Mouse (Mus musculus): Measurements from ENCODE around the gene Ccsap.

Ccsap gene

DNA sequence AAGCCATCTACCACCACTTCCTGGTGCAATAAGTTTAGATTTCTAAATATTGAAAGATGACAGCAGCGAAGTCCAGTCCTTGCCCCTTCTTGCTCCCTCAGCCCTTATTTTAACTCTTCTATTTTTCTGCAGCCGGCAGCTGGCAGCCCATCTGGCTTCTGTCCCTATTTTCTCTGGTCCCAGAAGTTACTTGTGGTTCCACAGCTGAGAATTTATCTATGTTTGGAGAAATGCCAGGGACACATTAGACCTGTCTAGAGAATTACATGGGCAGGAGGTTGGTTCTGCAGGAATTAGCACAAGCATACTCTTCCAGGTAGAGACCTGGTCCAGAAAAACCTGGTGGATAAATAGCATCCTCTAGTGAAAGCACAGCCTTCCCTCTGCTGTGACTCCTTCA is 17.9 kb upstream of the Ccsap start:
- no peak for DNase-seq

DNA sequence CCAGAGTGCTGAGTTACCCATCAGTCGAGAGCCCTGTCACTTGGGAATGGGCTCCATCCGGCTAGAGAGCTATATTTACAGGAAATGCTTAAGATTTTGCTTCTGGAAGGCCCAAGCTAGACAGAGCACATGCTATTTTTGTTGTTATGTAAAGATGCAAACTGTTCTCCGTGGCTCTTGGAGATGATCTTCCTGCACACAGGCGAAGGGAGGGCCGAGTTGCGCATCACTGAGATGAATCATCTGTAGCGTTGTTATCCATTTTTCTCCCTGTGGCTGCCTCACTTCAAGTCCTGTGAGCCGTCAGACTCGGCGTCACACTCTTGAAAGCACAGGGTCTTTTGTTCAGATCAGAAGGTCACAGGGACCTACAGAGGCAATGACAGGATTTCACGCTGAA is 14.3 kb upstream of the Ccsap start:
- DNase-seq: no peak

DNA sequence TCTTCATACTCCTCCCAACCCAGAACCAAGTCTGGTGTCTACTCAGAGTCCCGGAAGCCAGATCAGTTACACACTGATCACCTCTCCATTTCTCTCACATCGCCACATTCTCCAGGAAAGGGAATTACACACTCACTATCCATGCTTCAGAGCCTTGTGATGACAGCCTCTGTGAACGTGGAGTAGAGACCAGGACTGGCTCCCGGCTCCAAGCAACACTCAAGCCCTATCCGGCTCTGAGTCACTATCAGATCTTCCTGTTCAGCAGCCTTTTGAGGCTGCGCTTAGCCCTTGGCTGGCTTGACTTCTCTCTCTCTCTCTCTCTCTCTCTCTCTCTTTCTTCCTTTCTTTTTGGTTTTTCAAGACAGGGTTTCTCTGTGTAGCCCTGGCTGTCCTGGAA is 13.4 kb upstream of the Ccsap start:
- no peak for DNase-seq

- no peak for DNase-seq
These were observed 12.0 kb upstream of the Ccsap start for GRCm38 (mm10) chr8:123872048-123872447.

GRCm38 (mm10) chr8:123866971-123867370 is 7.0 kb upstream of the Ccsap start:
- DNase-seq: no peak

DNA sequence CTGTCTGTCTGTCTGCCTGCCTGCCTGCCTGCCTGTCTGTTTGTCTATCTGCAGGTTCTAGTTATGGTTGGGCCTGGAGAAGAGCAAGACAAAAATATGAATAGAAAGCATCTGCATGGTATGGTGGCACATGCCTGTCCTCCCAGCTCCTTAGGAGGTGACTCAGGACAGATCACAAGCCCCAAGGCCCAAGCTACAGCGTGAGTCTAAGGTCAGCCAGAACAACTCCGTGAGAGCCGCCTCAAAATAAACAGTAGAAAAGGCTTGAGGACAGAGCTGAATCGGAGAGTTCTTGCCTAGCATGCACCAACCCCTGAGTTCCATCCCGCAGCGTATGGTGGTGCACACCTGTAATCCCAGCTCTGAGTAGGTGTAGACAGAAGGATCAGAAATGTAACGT is 5.8 kb upstream of the Ccsap start:
- DNase-seq: no peak

DNA sequence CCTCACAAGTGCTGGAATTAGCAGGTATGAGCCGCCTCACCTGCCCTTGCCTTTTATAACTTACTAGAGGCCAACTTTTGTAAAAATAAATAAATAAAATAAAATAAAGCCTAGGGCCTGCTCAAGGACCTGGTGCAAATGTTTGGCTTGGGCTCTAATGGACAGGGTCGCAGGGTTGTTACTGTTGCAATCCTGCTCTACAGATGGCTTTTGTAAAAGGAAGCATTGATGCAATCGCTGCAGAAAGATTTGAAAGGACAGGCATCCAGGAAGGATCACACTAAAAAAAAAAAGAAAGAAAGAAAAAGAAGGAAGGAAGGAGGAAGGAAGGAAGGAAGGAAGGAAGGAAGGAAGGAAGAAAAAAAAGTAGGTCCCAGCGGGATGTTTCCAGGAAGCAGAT is 377 bp upstream of the Ccsap start:
- DNase-seq: no peak

- DNase-seq: peak; percentile 96 to 97
These were observed 915 bp downstream of the Ccsap start for GRCm38 (mm10) chr8:123858941-123859647.

DNA sequence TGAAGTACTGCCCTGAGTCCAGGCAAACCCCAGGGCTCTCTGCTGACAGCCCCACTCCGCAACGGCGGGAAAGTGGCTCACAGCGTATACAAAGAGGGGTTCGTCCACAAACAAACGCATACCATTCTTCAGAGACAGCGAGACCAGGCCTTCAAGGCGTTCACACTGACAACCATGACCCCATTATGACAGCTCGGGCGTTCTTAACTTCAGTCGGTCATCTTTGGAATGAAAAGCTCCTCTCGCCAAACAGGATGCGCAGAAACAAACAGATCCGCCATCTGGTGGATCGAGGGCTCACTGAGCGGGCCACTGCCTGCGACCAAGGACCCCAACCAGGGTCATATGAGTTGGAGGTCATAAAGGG is 1.5 kb downstream of the Ccsap start:
- peak; percentile 54 to 62 for DNase-seq

DNA sequence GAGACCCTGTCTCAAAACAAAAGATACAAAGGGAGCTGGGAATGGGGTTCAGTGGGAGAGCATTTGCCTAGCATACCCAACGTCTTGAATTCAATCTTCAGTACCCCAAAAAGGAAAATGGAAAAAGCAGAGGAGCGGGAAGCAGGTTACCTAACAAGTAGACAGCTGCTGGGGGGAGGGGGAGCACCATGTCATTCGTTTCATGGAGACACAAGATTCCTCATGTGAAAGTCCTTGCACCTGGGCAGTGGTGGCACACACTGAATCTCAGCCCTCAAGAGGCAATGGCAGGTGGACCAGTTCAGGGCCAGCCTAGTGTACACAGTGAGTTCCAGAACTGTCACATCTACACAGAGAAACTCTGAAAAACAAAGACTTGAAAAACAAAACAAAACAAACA is 2.6 kb downstream of the Ccsap start:
- peak in 1 of 2 experiments; percentile 48 for DNase-seq

GRCm38 (mm10) chr8:123854733-123855475 is 5.1 kb downstream of the Ccsap start:
- DNase-seq: no peak

GRCm38 (mm10) chr8:123854252-123854651 is 5.8 kb downstream of the Ccsap start:
- no peak for DNase-seq

- peak in 1 of 2 experiments; percentile 52 for DNase-seq
These were observed 8.4 kb downstream of the Ccsap start for GRCm38 (mm10) chr8:123851590-123851989.

DNA sequence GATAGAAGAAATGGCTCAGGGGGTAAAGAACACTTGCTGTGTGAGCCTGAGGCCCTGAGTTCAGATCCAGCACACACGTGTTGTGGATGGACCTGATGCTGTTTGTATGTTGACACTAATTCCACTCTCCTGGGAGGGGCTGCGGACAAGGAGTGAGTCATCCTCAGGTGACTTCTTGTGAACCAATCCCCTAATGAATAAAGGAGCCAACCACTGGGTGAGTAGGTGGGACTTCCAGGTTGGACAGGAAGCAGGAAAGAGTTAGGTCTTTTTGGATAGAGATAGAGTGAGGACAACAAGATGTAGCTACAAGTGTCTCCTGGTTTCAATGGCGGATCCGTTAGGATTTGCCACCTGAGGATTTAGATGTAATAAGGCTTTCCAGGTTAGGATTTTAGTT is 10.7 kb downstream of the Ccsap start:
- no peak for DNase-seq

- DNase-seq: peak; percentile 60 to 71
These were observed 12.5 kb downstream of the Ccsap start for GRCm38 (mm10) chr8:123847546-123847945.

- DNase-seq: no peak
These were observed 13.5 kb downstream of the Ccsap start for GRCm38 (mm10) chr8:123846509-123846908.

GRCm38 (mm10) chr8:123845991-123846390 is 14.0 kb downstream of the Ccsap start:
- peak in 1 of 2 experiments; percentile 33 for DNase-seq

- no peak for DNase-seq
These were observed 14.9 kb downstream of the Ccsap start for GRCm38 (mm10) chr8:123845114-123845513.

GRCm38 (mm10) chr8:123844341-123844740 is 15.7 kb downstream of the Ccsap start:
- DNase-seq: no peak

- DNase-seq: no peak
These were observed 17.9 kb downstream of the Ccsap start for GRCm38 (mm10) chr8:123842086-123842485.

DNA sequence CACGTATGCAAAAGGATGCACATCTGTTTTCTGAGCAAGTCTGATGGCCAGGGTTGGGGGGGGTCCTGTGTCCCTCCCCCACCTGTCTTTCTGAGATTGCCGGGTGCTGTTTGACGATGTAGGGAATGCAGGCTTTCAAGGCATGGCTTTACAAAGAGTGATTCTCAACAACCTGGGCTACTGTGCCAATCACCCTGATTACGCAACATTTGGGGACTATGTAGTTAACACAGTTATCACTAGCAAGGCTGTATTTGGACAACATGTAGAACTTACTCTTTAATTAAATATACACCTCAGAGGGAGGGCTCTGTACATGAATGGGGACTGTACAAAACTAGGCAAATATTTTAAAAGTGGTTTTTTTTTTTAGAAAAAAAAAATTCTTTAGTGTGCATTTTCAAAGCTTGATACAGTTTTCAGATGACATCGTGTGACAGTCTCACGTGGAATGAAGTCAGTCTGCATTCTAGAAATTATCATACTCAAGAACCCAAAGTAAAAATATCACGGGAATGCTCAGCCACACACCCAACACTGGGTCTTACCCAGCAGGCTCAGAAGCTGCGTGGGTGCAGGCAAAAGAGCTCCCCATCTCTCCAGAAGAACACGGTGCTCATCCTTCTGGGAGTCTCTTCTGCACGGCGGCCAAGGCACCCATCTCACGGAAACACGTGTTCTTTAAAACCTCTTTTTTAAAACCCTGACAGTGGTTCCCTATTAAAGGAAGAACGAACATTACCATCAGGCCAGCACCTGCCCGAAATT is 19.2 kb downstream of the Ccsap start:
- no peak for DNase-seq

GRCm38 (mm10) chr8:123838496-123838895 is 21.5 kb downstream of the Ccsap start:
- DNase-seq: no peak

DNA sequence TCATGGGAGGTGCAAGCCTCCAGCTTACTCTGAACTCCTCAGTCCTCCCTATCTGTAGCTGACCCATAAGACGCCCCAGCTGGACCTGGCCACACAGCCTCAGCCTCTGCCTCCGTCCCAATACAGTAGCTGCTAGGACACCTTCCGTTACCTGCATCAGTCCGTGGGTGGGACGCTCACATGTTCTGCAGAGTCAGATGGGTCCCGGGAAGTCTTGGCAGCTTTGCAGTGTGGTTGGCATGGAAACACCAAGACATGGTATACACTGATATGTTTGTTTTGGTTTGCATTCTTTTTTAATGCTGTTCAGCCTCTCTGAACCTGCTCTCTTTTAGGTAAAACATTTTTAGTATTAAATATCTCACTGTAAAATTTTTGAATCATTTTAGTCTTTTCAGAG is 23.7 kb downstream of the Ccsap start:
- DNase-seq: no peak

DNA sequence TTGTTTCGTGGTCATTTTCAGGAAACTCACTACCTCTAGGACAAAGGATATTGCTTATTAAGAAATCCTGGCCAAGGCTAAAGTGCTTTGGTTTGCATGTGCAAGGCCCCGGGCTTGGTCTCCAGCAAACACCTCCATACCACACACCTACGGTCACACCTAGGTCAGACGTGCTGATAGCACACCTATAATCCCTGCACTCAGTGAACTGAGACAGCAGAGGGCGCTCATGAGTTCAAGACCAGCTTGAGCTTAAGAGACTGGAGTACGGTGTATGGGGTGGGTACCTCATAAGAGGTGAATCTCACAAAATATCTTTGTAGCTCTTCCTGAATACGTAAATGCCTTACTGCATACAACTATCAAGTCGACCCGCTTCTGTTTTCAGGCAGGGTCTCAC is 24.6 kb downstream of the Ccsap start:
- DNase-seq: peak; percentile 87
